Mouse (Mus musculus): ENCODE data around the gene Il31.
A peak's percentile ranks its signal among the peaks of the same experiment; 100 is the strongest.
"Not testable (repeated sequence)": the region's sequence is repeated elsewhere in the genome, so short reads cannot be mapped to it uniquely, and the experiment has no call there.

Il31 gene

GRCm38 (mm10) chr5:123489112-123489785 lies at the start of gene Il31, which contains the start of gene Lrrc43:
Gene Il31, minus strand, starts transcription at chr5:123489489.
Gene Lrrc43, plus strand, starts transcription at chr5:123489305.
- no peak for DNase-seq (ENCODE audit: low spot score in 2 of 2)

GRCm38 (mm10) chr5:123533801-123534200 lies 44.5 kb upstream of the Il31 start:
- DNase-seq (ENCODE audit: low spot score in 2 of 2): no peak

GRCm38 (mm10) chr5:123530056-123530455 lies 40.8 kb upstream of the Il31 start:
- DNase-seq (ENCODE audit: low spot score in 2 of 2): peak in 1 of 2 experiments; percentile 0

GRCm38 (mm10) chr5:123528641-123529040 lies 39.4 kb upstream of the Il31 start:
- DNase-seq (ENCODE audit: low spot score in 2 of 2): no peak

- no peak for DNase-seq (ENCODE audit: low spot score in 2 of 2)
These were observed 36.7 kb upstream of the Il31 start for GRCm38 (mm10) chr5:123525916-123526495.

GRCm38 (mm10) chr5:123525281-123525680 lies 36.0 kb upstream of the Il31 start, which contains the start of gene Gm49027:
Gene Gm49027, minus strand, starts transcription at chr5:123525488.
- no peak for DNase-seq (ENCODE audit: low spot score in 2 of 2)

GRCm38 (mm10) chr5:123524393-123524750 lies 35.1 kb upstream of the Il31 start:
- no peak for DNase-seq (ENCODE audit: low spot score in 2 of 2)

GRCm38 (mm10) chr5:123523692-123524392 lies 34.6 kb upstream of the Il31 start, which contains the start of gene Diablo:
Gene Diablo, minus strand, starts transcription at chr5:123524176.
- peak; percentile 98 to 99 for DNase-seq (ENCODE audit: low spot score in 2 of 2)

GRCm38 (mm10) chr5:123522166-123522565 lies 32.9 kb upstream of the Il31 start:
- no peak for DNase-seq (ENCODE audit: low spot score in 2 of 2)

GRCm38 (mm10) chr5:123521621-123522020 lies 32.3 kb upstream of the Il31 start:
- DNase-seq (ENCODE audit: low spot score in 2 of 2): no peak

GRCm38 (mm10) chr5:123520666-123521065 lies 31.4 kb upstream of the Il31 start:
- no peak for DNase-seq (ENCODE audit: low spot score in 2 of 2)

- DNase-seq (ENCODE audit: low spot score in 2 of 2): no peak
These were observed 25.6 kb upstream of the Il31 start for GRCm38 (mm10) chr5:123514871-123515270.

GRCm38 (mm10) chr5:123512102-123512501 lies 22.8 kb upstream of the Il31 start:
- DNase-seq (ENCODE audit: low spot score in 2 of 2): no peak

- not testable (repeated sequence) for DNase-seq (ENCODE audit: low spot score in 2 of 2)
These were observed 22.1 kb upstream of the Il31 start for GRCm38 (mm10) chr5:123511426-123511825.

- no peak for DNase-seq (ENCODE audit: low spot score in 2 of 2)
These were observed 20.9 kb upstream of the Il31 start, which contains the start of gene B3gnt4 for GRCm38 (mm10) chr5:123510160-123510559. Gene B3gnt4, plus strand, starts transcription at chr5:123510460.

GRCm38 (mm10) chr5:123508921-123509320 lies 19.6 kb upstream of the Il31 start:
- DNase-seq (ENCODE audit: low spot score in 2 of 2): no peak

GRCm38 (mm10) chr5:123507936-123508723 lies 18.8 kb upstream of the Il31 start:
- DNase-seq (ENCODE audit: low spot score in 2 of 2): peak; percentile 30 to 61

- no peak for DNase-seq (ENCODE audit: low spot score in 2 of 2)
These were observed 12.7 kb upstream of the Il31 start for GRCm38 (mm10) chr5:123501973-123502372.

- DNase-seq (ENCODE audit: low spot score in 2 of 2): peak in 1 of 2 experiments; percentile 26
These were observed 10.4 kb upstream of the Il31 start for GRCm38 (mm10) chr5:123499717-123500116.

GRCm38 (mm10) chr5:123489935-123490334 lies 646 bp upstream of the Il31 start:
- no peak for DNase-seq (ENCODE audit: low spot score in 2 of 2)

- DNase-seq (ENCODE audit: low spot score in 2 of 2): no peak
These were observed 1.5 kb downstream of the Il31 start for GRCm38 (mm10) chr5:123487659-123488395.
